21 mouse cellular contexts compared by ENCODE assay signal in genomic region chr10:53422206-53422605, GRCm38 (mm10). TPM values are rescaled to one million over a fixed set of nuclear protein-coding genes. Genes with fewer than 3 reads are reported as not detected.
DNase-seq lines count a peak whose midpoint lies in the region; ATAC-seq and TF ChIP-seq lines count a peak whose summit lies in the region.
"Had no signal": no experiment of that assay in that cellular context is flagged by ENCODE, and none has a peak within 500 bp of the region (broad histone marks: within the 10 kb centered on the region; RNA-seq: fewer than 3 reads in every experiment).

No protein-coding gene starts in this region.

- no peaks in the 10 kb centered on the region for H3K9me3 ChIP-seq in kidney, postnatal 0 days (replicated peaks; ENCODE audit: low read length)
- no peaks in the 10 kb centered on the region for H3K9me3 ChIP-seq in kidney, embryonic 14.5 days (ENCODE audit: control insufficient read depth, low read length)
- H3K9me3 ChIP-seq in lung, embryonic 16.5 days (ENCODE audit: control insufficient read depth, low read length), result no peaks in the 10 kb centered on the region
- H3K9me3 ChIP-seq: embryonic facial prominence, embryonic 15.5 days; G1E; limb, embryonic 10.5 days; midbrain, embryonic 13.5 days; neural tube, embryonic 13.5 days had no signal

- no peak overlapping the region for H3K4me2 ChIP-seq in kidney, postnatal 0 days (ENCODE audit: low read length)
- H3K4me2 ChIP-seq in kidney, embryonic 14.5 days (replicated peaks; ENCODE audit: low read depth, low read length), result no peak overlapping the region
- no peak overlapping the region for H3K4me2 ChIP-seq in lung, embryonic 16.5 days (ENCODE audit: low read depth, low read length)
- H3K4me2 ChIP-seq: embryonic facial prominence, embryonic 15.5 days; liver, embryonic 12.5 days; midbrain, embryonic 13.5 days; neural tube, embryonic 13.5 days had no signal

- no peak for DNase-seq in gastrocnemius, adult 2 months
- DNase-seq in gastrocnemius, postnatal 10 days, result no peak
- peak; percentile 39 for DNase-seq in kidney, postnatal 0 days (ENCODE audit: low spot score)
- DNase-seq in lung, adult 18-20 months, result no peak
- DNase-seq in spleen, postnatal 14 days (ENCODE audit: low spot score in 2 of 2), result no peak
- no peak for DNase-seq in cerebellum, adult 8-10 months
- DNase-seq: adrenal gland, postnatal 25 days; cerebellum, adult 11-12 months; cerebellum, postnatal 36 days; kidney, adult 11 months; kidney, postnatal 14 days; thymus, adult 18-20 months had no signal

- H3K4me3 ChIP-seq in gastrocnemius, adult 2 months, result peak overlapping the region; percentile 28
- H3K4me3 ChIP-seq in kidney, postnatal 0 days (replicated peaks; ENCODE audit: low read depth, low read length), result no peak overlapping the region
- no peak overlapping the region for H3K4me3 ChIP-seq in kidney, embryonic 14.5 days (ENCODE audit: low read length)
- H3K4me3 ChIP-seq in lung, embryonic 16.5 days (ENCODE audit: low read length), result no peak overlapping the region
- H3K4me3 ChIP-seq: embryonic facial prominence, embryonic 15.5 days; limb, embryonic 10.5 days; liver, embryonic 12.5 days; midbrain, embryonic 13.5 days; neural tube, embryonic 13.5 days had no signal

- peak overlapping the region; percentile 91 for H3K27ac ChIP-seq in gastrocnemius, adult 2 months
- H3K27ac ChIP-seq in kidney, postnatal 0 days, result no peak overlapping the region
- no peak overlapping the region for H3K27ac ChIP-seq in kidney, embryonic 14.5 days (ENCODE audit: low read depth, low read length)
- H3K27ac ChIP-seq in lung, embryonic 16.5 days (ENCODE audit: low read length), result peak overlapping the region; percentile 69
- H3K27ac ChIP-seq: embryonic facial prominence, embryonic 15.5 days; limb, embryonic 10.5 days; liver, embryonic 12.5 days; midbrain, embryonic 13.5 days; neural tube, embryonic 13.5 days had no signal

- H3K9ac ChIP-seq in kidney, postnatal 0 days (ENCODE audit: low read depth, low read length), result no peak overlapping the region
- no peak overlapping the region for H3K9ac ChIP-seq in kidney, embryonic 14.5 days (ENCODE audit: low read depth, low read length)
- H3K9ac ChIP-seq in lung, embryonic 16.5 days (ENCODE audit: low read length), result no peak overlapping the region
- H3K9ac ChIP-seq: embryonic facial prominence, embryonic 15.5 days; liver, embryonic 12.5 days; midbrain, embryonic 13.5 days; neural tube, embryonic 13.5 days had no signal

- no peaks in the 10 kb centered on the region for H3K4me1 ChIP-seq in kidney, postnatal 0 days (replicated peaks; ENCODE audit: insufficient read depth, low read length)
- H3K4me1 ChIP-seq in kidney, embryonic 14.5 days (ENCODE audit: control insufficient read depth, insufficient read depth, low read length), result no peaks in the 10 kb centered on the region
- H3K4me1 ChIP-seq in lung, embryonic 16.5 days (replicated peaks; ENCODE audit: control insufficient read depth, insufficient read depth, low read length), result no peaks in the 10 kb centered on the region; the same call in 1 of the 2 replicates
- H3K4me1 ChIP-seq: midbrain, embryonic 13.5 days; neural tube, embryonic 13.5 days had no signal

- WGBS in kidney, postnatal 0 days, result 23% methylated on average over 1 of the region's 1 CpGs
- 24% methylated on average over 1 of the region's 1 CpGs for WGBS in kidney, embryonic 14.5 days
- WGBS in lung, embryonic 16.5 days, result 31% methylated on average over 1 of the region's 1 CpGs

- no peaks in the 10 kb centered on the region for H3K27me3 ChIP-seq in kidney, postnatal 0 days (ENCODE audit: insufficient read depth, low read length)
- H3K27me3 ChIP-seq in kidney, embryonic 14.5 days (ENCODE audit: control insufficient read depth, insufficient read depth, low read length), result no peaks in the 10 kb centered on the region
- no peaks in the 10 kb centered on the region for H3K27me3 ChIP-seq in lung, embryonic 16.5 days (ENCODE audit: control insufficient read depth, insufficient read depth, low read depth, low read length)
- H3K27me3 ChIP-seq: embryonic facial prominence, embryonic 15.5 days; liver, embryonic 12.5 days; midbrain, embryonic 13.5 days; neural tube, embryonic 13.5 days had no signal

- no peaks in the 10 kb centered on the region for H3K36me3 ChIP-seq in kidney, postnatal 0 days (ENCODE audit: insufficient read depth, low read length)
- no peaks in the 10 kb centered on the region for H3K36me3 ChIP-seq in kidney, embryonic 14.5 days (ENCODE audit: control insufficient read depth, insufficient read depth, low read length)
- H3K36me3 ChIP-seq in lung, embryonic 16.5 days (ENCODE audit: control insufficient read depth, insufficient read depth, low read length), result no peaks in the 10 kb centered on the region
- H3K36me3 ChIP-seq: embryonic facial prominence, embryonic 15.5 days; G1E; limb, embryonic 10.5 days; liver, embryonic 12.5 days; midbrain, embryonic 13.5 days; neural tube, embryonic 13.5 days had no signal

- ATAC-seq in kidney, postnatal 0 days (replicated peaks; ENCODE audit: low FRiP score, low read depth), result no peak
- ATAC-seq in kidney, embryonic 14.5 days (ENCODE audit: low FRiP score, low TSS enrichment), result no peak
- peak; percentile 86 for ATAC-seq in lung, embryonic 16.5 days (ENCODE audit: low read depth)
- ATAC-seq: forebrain, embryonic 16.5 days; liver, embryonic 12.5 days; midbrain, embryonic 13.5 days had no signal

- intact Hi-C loops in gastrocnemius, adult 2 months (cut with DNase I), result loop anchor here (2.0 kb wide), 1 partner anchor 43 kb away; the partner anchor contains the start of gene Cep85l

- no peak for TF ChIP-seq CTCF in gastrocnemius, adult 2 months (IDR thresholded peaks at IDR 0.05)
- TF ChIP-seq CTCF in kidney, postnatal 0 days (IDR thresholded peaks at IDR 0.05; ENCODE audit: low read depth), result no peak

RNA-seq across cellular contexts. Expression of gene Cep85l, which starts 42.5 kb away (rescaled TPM):
- 10 to 100 TPM; 45.6 to 62.4 TPM for total RNA-seq in gastrocnemius, adult 2 months (2021)
- total RNA-seq in gastrocnemius, postnatal 10 days (2021), result 10 to 100 TPM; 31.6 to 32.5 TPM
- 4.3 and 4.7 TPM in 2 replicates for polyA plus RNA-seq in kidney, postnatal 0 days (2015; fragmentation: Nextera tagmentation; extraction: Ambion mirVana)
- polyA plus RNA-seq in kidney, embryonic 14.5 days (2014; fragmentation: Nextera tagmentation; extraction: Ambion mirVana), result 6.5 and 7.7 TPM in 2 replicates
- 5.4 and 5.5 TPM in 2 replicates for polyA plus RNA-seq in lung, embryonic 16.5 days (2015; fragmentation: Nextera tagmentation; extraction: Ambion mirVana)
- polyA plus RNA-seq: G1E had no signal

Comparison
In these comparisons a context has a peak if more than half of its experiments do, and no peak if none do; other contexts are left out.
1. H3K27ac ChIP-seq: peak in gastrocnemius, adult 2 months (single experiment) and lung, embryonic 16.5 days (single experiment); none in kidney, postnatal 0 days (single experiment) and kidney, embryonic 14.5 days (single experiment).